Mouse (Mus musculus) kidney, adult 9 months (tissue): ENCODE results near the gene Golm1.
"Not testable (repeated sequence)": the region's sequence is repeated elsewhere in the genome, so short reads cannot be mapped to it uniquely, and the experiment has no call there.

Experiments used
- DNase-seq: peaks from one replicate; pipeline ENCODE4 v3.0.0; 2022

Gene Golm1

DNA sequence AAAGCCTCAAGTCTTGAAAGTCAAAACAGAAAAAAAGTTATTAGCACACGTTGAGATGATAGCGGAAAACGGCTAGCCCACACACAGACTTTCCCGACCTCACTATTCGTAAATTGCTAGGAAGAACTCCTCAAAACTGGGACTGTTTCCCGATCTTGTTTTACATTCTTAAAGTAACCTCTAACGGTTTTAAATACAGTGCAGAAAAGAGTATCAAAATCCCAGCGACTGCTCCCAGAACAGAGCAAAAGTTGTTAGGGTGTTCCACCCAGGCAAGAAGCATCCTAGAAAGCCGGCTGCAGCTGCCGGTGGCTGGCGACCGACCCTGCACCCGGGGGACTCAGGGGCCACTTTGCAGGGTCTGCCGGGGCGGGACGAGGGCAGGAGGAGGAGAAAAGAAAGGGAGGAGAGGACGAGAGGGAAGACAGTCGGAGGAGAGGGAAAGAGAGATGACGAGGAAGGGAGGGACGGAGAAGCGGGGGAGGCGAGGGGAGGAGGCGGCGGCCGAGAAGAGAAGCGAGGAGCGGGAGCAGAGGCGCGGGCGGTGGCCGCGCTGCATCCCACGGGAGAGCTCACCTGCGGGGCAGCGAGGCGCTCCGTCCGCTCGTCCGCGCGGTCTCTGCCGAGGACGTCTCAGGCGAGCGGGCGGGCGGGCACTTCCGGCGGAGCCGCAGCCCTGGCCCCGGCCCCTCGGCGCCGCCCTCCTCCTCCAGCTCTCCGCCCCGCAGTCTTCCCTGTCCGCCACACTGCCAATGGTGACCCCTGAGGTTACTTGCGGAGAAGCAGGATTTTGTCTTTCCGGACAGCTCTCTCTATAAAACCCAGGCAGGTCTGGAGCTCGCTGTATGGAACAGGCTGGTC is at the start of gene Golm1:
Golm1 (minus strand) TSS at position 661 of the 861 bp plus-strand sequence.
- DNase-seq, result peak; percentile 40

DNA sequence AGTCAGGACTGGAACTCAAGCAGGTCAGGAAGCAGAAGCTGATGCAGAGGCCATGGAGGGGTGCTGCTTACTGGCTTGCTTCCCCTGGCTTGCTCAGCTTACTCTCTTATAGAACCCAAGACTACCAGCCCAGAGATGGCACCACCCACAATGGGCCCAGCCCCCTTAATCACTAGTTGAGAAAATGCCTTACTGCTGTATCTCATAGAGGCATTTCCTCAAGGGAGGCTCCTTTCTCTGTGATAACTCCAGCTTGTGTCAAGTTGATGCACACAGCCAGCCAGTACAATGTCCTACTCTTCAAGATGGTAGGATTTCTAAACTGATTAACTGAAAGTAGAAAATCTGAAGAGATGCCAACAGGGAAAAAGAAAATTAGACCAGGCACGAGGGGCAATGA is 46.5 kb upstream of the Golm1 start:
- not testable (repeated sequence) for DNase-seq

DNA sequence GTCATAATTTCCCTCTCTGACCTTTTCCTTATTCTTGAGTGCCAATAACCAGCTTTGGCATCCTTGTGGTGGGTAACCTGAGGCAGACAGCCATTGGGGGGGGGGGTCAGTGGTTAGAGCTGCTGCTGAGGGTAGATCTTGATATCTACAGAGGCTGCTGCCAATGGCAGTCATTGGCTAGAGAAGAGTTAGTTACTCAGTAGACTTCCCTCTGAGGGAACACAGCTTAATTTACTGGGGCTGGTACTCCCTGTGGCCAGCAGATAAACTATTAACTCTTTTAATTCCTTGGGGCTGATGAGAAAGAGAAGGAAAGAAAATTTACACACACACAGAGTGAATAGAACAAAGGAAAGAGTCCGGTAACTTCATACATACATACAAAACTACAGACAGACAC is 43.9 kb upstream of the Golm1 start:
- DNase-seq, result no peak

DNA sequence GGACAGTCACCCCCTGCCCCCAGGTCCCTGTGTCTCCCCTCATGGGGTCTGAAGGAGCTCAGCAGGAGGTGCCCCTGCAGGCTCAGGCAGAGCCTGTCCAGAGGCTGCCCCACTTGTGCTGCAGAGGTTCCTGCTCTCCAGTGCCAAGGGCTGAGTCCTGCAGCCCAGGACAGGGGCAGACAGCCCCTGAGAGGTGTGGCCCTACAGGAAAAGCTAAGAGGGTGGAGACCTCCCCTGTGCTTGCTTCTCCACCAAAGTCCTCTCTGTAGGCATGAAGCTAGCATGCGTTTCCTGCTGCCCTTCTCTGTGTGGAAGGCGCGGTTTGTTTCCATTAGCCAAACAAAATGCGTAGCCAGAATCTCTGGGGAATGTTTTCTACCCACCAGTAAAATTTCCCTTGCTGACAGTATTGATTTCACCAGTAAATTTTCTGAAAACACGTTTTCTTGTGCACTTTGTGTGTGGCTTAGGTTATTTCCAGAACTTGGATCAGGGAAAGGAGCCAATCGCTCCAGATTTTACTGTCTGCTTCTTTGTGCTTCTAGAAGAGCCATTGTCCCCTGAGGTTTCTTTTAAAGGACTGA is 43.3 kb upstream of the Golm1 start:
- DNase-seq, result peak; percentile 24

DNA sequence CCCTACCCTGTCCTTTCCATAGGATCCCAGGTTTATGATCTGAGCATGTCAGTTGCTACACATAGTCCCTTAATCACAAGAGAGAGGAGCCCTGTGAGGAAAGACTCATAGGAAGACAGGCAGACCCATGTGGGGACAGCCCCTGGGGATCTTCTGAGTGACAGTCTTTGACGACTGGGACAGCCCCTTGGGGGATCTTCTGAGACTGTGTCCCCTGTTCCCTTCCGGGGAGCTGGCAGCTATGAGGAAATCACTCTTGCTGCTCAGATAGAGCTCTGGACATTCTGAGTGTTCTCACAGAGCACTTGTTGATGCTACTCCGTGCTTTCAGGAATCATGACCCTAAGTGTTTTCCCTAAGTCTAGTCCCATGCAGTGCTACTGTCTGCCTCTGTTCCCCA is 38.1 kb upstream of the Golm1 start:
- DNase-seq, result no peak

DNA sequence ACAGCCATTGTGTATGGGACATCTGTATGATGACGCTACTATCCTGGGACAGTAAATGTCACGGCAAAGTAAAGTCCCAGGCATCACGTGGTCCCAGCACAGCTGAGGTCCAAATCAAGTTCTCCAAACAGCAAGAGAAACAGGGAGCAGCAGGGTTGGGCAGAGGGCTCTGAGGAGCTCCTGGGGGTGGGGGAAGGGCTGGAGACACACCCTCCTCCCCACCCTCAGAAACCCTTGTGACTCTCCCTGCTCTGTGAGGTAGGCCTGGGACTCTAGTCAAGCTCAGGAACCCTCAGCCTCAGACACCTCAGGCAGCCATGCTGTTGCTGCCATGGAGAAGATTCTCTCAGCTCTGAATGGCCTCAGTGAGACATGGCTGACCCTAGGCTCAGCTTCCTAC is 36.4 kb upstream of the Golm1 start, which contains the start of gene Spata31d1b:
Spata31d1b (plus strand) TSS at position 301 of the 400 bp plus-strand sequence.
- DNase-seq, result not testable (repeated sequence)

DNA sequence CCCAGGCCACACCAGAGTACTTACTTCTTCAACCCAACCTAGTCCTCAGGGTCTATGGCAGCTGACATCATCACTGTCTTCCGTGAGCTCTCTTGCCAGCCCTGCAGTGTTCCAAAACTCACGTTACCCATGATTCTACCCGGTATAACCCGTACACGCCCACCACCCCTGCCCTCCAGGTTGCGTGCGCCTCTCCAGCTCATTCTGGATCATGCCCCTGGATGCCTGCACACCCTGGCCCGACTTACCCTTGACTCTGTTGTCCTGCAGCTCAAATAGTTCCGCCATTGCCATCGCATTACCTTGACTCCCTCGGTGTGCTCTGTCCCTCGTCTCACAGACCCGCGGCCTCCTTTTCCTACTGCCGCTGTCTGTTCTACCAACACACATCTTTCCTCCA is 34.6 kb upstream of the Golm1 start, which contains the start of gene Spata31d1a:
Spata31d1a (minus strand) TSS at position 101 of the 400 bp plus-strand sequence.
- DNase-seq, result no peak

DNA sequence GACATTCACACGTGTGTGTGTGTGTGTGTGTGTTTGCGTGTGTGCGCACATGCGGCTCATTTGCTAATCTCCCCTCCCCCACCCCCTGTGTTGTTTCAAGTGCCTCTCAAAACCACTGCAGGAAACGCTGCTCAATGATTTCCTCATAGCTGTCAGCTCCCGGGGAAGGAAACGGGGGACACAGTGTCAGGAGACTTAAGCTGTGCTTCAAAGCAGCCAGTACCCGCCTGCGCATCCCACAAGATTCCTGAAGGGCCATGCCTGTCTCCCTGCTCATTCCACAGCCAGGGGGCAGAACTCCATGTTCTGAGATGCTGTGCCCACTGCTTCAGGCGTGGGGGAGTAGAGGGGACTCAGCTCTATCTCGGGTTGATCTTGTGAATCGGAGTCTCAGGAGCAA is 29.0 kb upstream of the Golm1 start:
- DNase-seq, result peak; percentile 53

DNA sequence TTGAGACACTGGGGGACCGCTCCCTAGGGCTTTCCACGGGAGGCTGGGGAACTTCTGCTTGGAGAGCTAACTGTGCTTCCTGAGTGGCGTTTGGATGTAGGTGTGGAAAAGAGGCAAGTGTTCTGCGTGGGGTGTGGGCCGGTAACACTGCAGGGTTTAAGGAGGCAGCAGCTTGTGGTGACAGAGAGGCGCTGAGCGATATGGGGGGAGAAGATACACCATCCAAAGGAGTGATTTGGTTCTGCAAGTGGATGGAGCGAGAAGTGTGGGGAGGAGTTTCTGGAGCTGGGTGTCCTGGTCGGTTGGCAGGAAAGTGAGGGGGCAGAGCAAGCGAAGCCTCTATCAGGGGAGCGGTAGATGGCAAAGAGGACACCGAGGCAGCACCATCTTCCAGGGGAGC is 27.9 kb upstream of the Golm1 start:
- no peak for DNase-seq

DNA sequence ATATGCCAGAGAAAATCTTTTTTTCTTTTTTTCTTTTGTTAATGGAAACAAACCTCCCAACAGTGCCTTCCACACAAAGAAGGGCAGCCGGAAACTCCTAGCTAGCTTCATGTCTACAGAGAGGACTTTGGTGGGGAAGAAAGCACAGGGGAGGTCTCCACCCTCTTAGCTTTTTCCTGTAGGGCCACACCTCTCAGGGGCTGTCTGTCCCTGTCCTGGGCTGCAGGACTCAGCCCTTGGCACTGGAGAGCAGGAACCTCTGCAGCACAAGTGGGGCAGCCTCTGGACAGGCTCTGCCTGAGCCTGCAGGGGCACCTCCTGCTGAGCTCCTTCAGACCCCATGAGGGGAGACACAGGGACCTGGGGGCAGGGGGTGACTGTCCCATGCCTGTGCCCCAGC is 24.5 kb upstream of the Golm1 start:
- DNase-seq, result not testable (repeated sequence)

DNA sequence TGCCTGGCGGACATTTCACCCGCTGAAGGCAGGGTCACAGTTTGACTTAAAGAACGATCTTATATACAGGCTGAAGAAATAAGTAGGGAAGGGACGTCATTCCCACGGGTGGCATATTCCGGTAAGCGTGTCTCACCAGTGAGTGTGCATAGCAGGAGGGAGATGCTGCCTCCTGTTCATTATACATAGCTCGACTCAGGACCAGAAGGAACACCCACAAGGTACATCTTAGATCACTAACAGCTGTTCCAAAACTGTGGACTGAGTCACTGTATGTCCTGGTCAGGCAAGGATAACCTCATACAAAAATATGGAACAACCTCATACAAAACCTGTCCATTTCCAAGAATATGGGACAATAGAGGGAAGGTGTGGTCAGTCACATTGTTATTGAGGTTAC is 23.5 kb upstream of the Golm1 start:
- DNase-seq, result no peak

DNA sequence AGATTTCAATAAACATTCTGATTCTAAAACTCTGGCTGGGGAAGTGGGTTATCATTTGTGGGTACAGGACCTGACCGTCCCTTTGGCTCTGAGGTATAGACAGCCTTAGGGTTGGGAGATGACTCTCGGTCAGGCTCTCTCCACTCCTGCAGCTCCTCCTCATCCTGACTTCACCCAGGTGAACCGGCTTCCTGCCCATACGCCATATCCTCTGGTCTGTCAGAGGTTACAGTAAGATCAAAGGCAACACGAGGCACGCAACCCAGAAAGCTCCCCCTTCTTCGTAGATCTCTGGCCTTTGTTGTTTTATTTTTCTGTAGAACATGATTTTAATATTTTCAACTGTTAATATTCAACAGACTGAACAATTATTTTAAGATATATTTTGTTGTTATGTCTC is 20.2 kb upstream of the Golm1 start:
- no peak for DNase-seq

DNA sequence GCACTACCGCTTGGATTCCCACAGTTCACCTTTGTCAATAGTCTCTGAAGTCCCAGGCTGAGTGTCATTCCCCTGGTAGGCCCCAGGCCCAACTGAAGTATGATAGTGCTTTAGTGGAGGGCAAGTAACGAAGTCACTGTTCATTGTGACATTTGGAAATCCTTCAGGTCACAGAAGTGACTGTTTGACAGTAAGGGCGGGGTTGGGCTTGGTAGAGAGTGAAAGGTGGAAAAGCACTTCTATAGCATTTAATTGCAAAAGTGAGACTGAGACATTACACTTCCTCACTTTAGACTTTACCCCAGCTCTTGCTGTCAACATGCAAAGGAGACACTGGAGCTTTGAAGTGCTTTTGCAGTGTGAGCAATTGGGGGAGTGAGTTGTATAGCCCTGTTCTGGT is 18.4 kb upstream of the Golm1 start, which contains the start of gene 4921517D22Rik:
4921517D22Rik (minus strand) TSS at position 101 of the 400 bp plus-strand sequence.
- no peak for DNase-seq

DNA sequence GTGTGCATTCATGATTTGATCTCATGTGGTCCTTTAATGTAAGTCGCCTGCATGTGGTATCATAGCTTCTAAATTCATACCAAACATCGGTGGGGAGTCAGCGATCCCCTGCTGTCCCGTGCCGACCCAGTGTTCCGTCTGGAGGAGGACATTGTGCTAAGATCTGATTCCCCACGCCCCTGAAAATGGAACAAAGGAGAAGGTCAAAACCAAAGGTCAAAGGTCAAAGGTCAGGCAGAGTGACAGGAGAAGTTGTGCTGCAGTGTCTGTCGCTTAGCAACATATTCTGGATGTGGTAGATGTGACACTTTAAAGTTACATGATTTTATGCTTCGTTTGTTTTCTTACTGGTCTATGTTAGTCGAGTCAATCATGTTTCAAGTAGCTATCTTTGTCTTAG is 15.9 kb upstream of the Golm1 start:
- no peak for DNase-seq

DNA sequence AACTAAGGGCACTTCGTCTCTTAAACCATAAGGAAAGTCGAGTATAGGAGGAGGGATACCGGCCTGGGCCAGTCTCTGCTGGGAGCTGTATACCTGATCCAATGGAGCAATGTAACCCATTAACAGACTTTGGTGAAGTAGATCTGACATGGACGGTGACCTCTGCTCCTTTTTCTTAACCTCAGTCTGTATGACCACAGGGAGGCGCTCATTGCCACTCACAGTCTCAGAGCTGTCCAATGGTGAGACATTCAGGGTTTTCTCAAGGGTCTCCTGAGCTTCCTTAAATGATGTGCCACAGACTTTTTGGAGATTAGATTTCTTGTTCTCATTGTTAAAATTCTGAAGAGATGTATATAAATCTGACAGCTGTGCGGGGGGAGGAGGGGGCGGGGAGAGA is 15.0 kb upstream of the Golm1 start:
- DNase-seq, result no peak

DNA sequence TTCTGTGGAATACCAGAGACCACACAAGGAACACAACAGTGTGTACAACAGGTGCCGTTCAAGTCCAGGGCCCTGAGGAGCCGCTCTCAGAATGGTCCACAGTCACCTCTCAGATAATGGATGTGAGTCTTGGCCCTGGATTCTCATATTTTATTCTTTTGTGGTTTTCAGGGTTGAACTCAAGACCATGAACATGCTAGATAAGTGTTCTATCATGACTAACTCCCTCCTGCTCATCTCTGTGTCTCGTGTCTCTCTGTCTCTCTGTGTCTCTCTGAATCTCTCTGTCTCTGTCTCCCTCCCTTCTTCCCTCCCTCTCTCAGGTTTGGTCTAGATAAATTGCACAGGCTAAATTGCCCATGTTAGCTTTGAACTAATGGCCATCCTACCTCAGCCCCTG is 14.2 kb upstream of the Golm1 start:
- DNase-seq, result no peak

DNA sequence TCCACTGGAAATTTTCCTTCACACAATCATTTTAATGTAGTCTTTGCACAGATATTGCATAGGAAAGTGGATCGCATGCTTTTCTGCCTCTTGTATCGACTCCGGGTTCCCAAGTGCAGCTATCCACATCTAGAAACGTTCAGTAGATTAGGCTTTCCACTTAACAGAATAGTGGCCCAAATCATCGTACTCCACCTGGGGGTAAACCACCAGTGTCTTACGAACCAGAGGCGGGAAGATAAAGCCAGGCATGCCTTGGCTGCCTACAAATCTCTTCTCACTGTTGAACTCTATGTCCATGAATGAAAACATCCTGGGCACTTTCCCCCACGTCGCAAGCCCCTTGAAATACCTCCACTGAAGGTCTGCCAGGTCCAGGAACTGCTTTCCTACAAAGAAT is 13.7 kb upstream of the Golm1 start:
- DNase-seq, result no peak

DNA sequence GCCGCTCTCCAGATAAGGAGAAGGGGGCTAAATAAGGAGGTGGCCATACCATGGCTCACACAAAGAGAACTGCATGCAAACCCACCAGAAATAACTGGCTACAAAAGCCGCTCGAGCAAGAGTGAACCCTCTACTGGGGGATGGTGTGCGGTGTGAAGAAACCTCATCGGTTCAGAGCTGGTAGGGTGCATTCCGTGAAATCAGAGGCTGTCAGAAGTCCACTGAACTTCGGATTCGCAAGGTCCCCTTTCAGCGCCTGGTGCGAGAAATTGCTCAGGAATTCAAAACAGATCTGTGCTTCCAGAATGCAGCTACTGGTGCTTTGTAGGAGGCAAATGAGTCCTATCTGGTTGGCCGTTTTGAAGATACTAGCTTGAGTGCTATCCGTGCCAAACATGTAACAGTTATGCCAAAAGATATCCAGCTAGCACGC is 12.7 kb upstream of the Golm1 start:
- DNase-seq, result peak; percentile 11

DNA sequence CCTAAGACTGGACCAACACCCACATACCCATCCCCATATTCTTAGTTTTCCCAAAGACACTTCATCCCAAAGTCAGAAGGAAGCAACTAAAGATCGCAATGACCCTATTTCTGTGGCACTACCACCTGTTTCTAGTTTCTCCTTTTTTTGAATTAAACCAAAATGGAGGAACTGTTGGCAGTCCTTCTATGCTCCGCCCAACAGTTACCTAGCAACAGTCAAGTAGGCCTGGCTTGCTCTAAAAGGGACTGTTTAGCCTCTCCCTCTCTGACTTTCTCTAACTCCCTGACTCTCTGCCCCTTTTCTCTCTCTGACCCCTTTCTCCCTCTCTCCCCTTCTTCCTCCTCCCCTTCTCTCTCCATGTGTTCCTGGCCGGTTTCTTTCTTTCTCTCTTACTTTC is 9.6 kb upstream of the Golm1 start:
- no peak for DNase-seq

DNA sequence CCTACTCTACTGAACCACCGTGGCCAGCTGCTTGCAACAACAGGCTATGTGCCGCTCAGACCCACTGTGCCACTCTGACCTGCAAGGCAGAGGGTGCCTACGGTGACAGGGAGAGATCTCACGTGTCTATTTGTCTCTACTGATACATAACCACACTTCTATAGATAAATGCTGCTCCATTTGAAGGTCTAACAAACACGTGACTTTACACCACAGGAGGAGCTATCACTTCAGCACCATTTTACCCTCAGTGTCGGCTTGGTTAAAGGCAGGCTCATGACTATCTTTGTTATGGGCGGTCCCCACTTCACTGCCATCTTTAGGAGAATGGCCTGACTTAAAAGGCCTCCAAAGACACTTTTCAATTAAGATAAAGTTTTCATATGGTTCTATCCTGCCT is 7.0 kb upstream of the Golm1 start:
- no peak for DNase-seq

DNA sequence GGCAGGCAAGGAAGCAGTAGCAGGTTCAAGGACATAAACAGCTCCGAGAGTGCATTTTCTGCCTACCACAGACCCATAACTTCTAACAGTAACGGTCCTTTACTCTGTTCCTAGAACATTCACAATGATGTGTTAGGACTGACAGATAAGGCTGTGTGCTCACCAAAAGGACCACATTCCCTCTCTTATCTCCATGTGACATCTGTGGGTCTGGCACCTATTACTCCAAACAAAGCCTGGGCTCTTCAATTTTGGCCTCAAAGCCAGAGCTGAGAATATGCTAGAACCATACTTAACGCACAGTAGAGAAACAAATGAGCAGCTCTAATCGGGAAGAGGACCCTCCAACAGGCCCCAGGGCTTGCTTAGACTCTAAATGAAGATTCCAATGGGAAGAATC is 4.3 kb upstream of the Golm1 start:
- no peak for DNase-seq

DNA sequence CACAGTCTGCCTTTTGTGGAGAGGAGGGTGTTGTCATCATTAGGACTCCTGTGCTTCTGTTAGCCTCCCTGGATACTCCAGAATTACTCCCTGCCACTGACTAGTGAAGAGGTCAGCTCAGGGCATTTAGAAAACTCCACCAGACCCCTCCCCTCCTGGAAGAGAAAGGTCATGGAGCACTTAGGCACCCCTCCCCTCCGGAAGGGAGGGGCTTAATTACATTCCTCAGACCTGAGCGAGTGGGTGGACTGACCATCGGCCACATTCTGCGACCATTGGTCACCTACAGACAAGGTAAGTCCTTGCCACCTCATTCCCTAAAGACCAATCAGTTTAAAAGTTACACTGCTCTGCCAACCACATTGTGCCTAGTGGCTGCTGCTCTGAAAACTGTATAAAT is 3.7 kb upstream of the Golm1 start:
- no peak for DNase-seq

DNA sequence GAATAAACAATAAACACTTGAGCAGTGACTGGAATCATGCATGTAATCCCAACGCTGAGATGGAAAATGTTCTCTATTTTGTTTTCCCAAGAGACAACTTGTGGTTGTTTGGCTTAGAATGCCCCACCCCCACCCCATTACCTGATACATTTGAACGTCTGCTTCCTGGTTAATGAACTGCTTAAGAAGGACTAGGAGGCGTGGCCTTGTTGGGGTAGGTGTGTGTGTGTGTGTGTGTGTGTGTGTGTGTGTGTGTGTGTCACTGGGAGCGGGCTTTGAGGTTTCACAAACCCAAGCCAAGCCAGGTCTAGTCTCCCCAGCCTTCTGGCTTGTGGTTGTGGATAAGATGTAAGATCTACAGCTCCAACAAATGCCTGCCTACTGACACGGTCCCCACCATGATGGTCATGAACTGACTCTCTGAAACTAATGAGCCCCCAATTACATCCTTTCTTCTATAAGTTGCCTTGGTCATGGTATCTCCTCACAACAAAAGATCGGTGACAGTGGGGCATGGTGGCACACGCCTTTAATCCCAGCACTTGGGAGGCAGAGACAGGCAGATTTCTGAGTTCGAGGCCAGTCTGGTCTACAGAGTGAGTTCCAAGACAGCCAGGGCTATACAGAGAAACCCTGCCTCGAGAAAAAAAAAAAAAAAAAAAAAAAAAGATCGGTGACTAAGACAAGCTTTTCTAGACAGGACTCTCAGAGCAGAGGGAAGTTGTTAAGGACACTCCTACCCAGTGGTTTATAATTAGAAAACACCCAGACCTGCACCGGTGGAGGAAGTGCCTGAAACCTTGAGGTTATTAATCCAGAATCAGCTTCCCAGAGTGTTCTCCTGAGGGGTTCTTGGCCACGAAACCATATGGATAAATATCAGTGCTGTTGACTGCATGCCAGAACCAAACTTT is 962 bp upstream of the Golm1 start:
- no peak for DNase-seq
